Mouse (Mus musculus): ENCODE measurements around the gene Dab2ip. TPM values are rescaled to one million over a fixed set of nuclear protein-coding genes. Genes with fewer than 3 reads are reported as not detected.

Dab2ip gene
- polyA plus RNA-seq, 1 experiment, result 28.5 TPM

DNA sequence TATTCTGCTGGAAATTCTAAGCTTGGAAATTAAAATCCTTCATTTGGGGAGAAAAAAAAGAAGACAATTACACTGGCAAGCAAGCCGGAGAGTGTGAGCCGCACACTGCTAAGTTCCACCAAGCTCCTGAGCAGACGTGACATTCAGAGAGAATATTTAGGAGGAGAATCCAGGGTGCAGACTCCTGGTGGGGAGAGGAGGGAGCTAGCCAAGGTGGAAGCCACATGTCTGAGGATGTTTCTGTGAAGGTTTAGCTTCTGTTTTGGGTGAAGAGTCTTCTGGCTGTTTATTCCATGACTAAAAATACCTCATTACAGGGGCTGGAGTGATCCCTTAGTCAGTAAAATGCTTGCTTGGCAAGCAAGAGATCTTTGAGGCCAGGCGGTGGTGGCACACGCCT is 221.2 kb downstream of the Dab2ip start:
- Histone ChIP-seq H3K36me3 (ENCODE audit: control insufficient read depth, insufficient read depth, low read length) (no peaks in the 10 kb centered on the region), H3K27me3 (ENCODE audit: control insufficient read depth, insufficient read depth, low read length) (no peaks in the 10 kb centered on the region), H3K4me1 (ENCODE audit: control insufficient read depth, insufficient read depth, low read length) (no peaks in the 10 kb centered on the region), H3K4me3 (ENCODE audit: control insufficient read depth, low read depth, low read length) (no peak overlapping the region), H3K27ac (ENCODE audit: control insufficient read depth, insufficient read depth, low read depth, low read length) (no peak overlapping the region)
- no peak for TF ChIP-seq CTCF (IDR thresholded peaks at IDR 0.05; ENCODE audit: control insufficient read depth, insufficient read depth, insufficient replicate concordance, low read depth, low read length)
- no peak for TF ChIP-seq POLR2A (IDR thresholded peaks at IDR 0.05; ENCODE audit: control insufficient read depth, low read depth, low read length)

Other genes starting within 250 kb of the Dab2ip start
- gene Stom, start 221.3 kb upstream of the Dab2ip start, polyA plus RNA-seq (2012; rRNA removed), result 20.1 and 23.0 TPM in 2 replicates
- 4.1 and 7.1 TPM in 2 replicates for gene 4930568D16Rik, start 190.5 kb upstream of the Dab2ip start, polyA plus RNA-seq (2012; rRNA removed)
- 3.3 and 4.5 TPM in 2 replicates for gene 4930402F06Rik, start 161.1 kb upstream of the Dab2ip start, polyA plus RNA-seq (2012; rRNA removed)
- 0.68 and 1.4 TPM in 2 replicates for gene Ggta1, start 95.0 kb upstream of the Dab2ip start, polyA plus RNA-seq (2012; rRNA removed)

All from testis, adult 2 months (tissue).